Mouse (Mus musculus) hindbrain, embryonic 13.5 days (tissue): ENCODE results near the gene Lemd1. TPM values are rescaled to one million over a fixed set of nuclear protein-coding genes. Genes with fewer than 3 reads are reported as not detected.

Experiments
- ATAC-seq: fragments of 200-750 bp; cut with Nextera tagmentation; 2 replicates; pipeline ENCODE4 v1.8.0; 2017; ENCODE audit warnings: moderate TSS enrichment; ENCODE audit not compliant: low FRiP score
- H3K27ac ChIP-seq: fragments of 300-500 bp; sonication (generic); 2 replicates; pipeline ENCODE4 v1.5.1; 2015; ENCODE audit warnings: inconsistent platforms, mild to moderate bottlenecking, moderate library complexity
- H3K27me3 ChIP-seq: fragments of 300-500 bp; sonication (generic); 2 replicates; pipeline ENCODE4 v1.6.1; 2015; ENCODE audit warnings: mild to moderate bottlenecking, inconsistent platforms
- H3K36me3 ChIP-seq: fragments of 300-500 bp; sonication (generic); 2 replicates; pipeline ENCODE4 v1.6.1; 2015; ENCODE audit warnings: mild to moderate bottlenecking, inconsistent platforms
- H3K4me1 ChIP-seq: fragments of 300-500 bp; sonication (generic); replicated peaks from 2 replicates; pipeline ENCODE4 v1.6.1; 2015; ENCODE audit warnings: inconsistent platforms
- H3K4me2 ChIP-seq: fragments of 300-500 bp; sonication (generic); 2 replicates; pipeline ENCODE4 v1.6.1; 2015; ENCODE audit warnings: inconsistent platforms, mild to moderate bottlenecking, moderate library complexity
- H3K4me3 ChIP-seq: fragments of 300-500 bp; sonication (generic); 2 replicates; pipeline ENCODE4 v1.5.1; 2015; ENCODE audit warnings: mild to moderate bottlenecking, inconsistent platforms
- H3K9ac ChIP-seq: fragments of 300-500 bp; sonication (generic); 2 replicates; pipeline ENCODE4 v1.6.1; 2015; ENCODE audit warnings: mild to moderate bottlenecking, inconsistent platforms
- H3K9me3 ChIP-seq: fragments of 300-500 bp; sonication (generic); 2 replicates; pipeline ENCODE4 v1.6.1; 2016; ENCODE audit warnings: inconsistent platforms
- whole genome bisulfite sequencing: fragments of 180-500 bp; shearing (Covaris S2); methylation state at CpG from one replicate; pipeline ENCODE4 v1.1.7; 2015; 5-methylcytosine and 5-hydroxymethylcytosine counted together
- polyA plus RNA-seq: library from polyadenylated mRNA; unstranded; fragments of >200 nt; fragmentation: Nextera tagmentation; extraction: Ambion mirVana; gene quantifications from 2 replicates; pipeline ENCODE4 v1.2.1, GENCODE M21; 2015

Lemd1 gene
- 24.8 and 25.7 TPM in 2 replicates for polyA plus RNA-seq

- no peaks in the 10 kb centered on the region for H3K36me3 ChIP-seq
- peak within 1 kb of the TSS; percentile 92 for H3K4me2 ChIP-seq
- H3K27ac ChIP-seq = peak within 1 kb of the TSS; percentile 99
- peaks cover 8% of the 10 kb centered on the region; the same call in 1 of the 2 replicates for H3K27me3 ChIP-seq
- H3K9me3 ChIP-seq = no peaks in the 10 kb centered on the region
- ATAC-seq = peak; percentile 26
- H3K4me1 ChIP-seq = peaks cover 62% of the 10 kb centered on the region
- H3K4me3 ChIP-seq = peak within 1 kb of the TSS; percentile 81
- H3K9ac ChIP-seq = peak within 1 kb of the TSS; percentile 99
- WGBS = under 1% methylated on average over 34 of the region's 34 CpGs
Observed at GRCm38 (mm10) chr1:132191093-132191785, at the start of gene Lemd1, which contains the start of gene AC124108.1. TSS of gene Lemd1 (plus strand) at chr1:132191431. TSS of gene AC124108.1 (plus strand) at chr1:132191457.

- 61% methylated on average over 13 of the region's 13 CpGs for WGBS
- Histone ChIP-seq H3K27ac (no peak overlapping the region), H3K4me3 (no peak overlapping the region), H3K9me3 (no peaks in the 10 kb centered on the region), H3K4me2 (no peak overlapping the region), H3K9ac (no peak overlapping the region), H3K4me1 (peaks cover 36% of the 10 kb centered on the region), H3K36me3 (no peaks in the 10 kb centered on the region), H3K27me3 (peaks cover 46% of the 10 kb centered on the region)
- ATAC-seq = no peak
Observed at GRCm38 (mm10) chr1:132141753-132142152, 49.5 kb upstream of the Lemd1 start.

- H3K9ac ChIP-seq = no peak overlapping the region
- peaks cover 36% of the 10 kb centered on the region for H3K4me1 ChIP-seq
- 83% methylated on average over 5 of the region's 5 CpGs for WGBS
- H3K4me3 ChIP-seq = no peak overlapping the region
- H3K4me2 ChIP-seq = no peak overlapping the region
- peaks cover 36% of the 10 kb centered on the region for H3K27me3 ChIP-seq
- H3K27ac ChIP-seq = no peak overlapping the region
- no peak for ATAC-seq
- no peaks in the 10 kb centered on the region for H3K36me3 ChIP-seq
- H3K9me3 ChIP-seq = no peaks in the 10 kb centered on the region
Observed at GRCm38 (mm10) chr1:132143079-132143478, 48.2 kb upstream of the Lemd1 start.

- H3K27ac ChIP-seq = no peak overlapping the region
- peaks cover 29% of the 10 kb centered on the region for H3K27me3 ChIP-seq
- H3K4me1 ChIP-seq = peaks cover 30% of the 10 kb centered on the region
- H3K36me3 ChIP-seq = no peaks in the 10 kb centered on the region
- no peaks in the 10 kb centered on the region for H3K9me3 ChIP-seq
- no peak for ATAC-seq
- H3K4me2 ChIP-seq = no peak overlapping the region
- no peak overlapping the region for H3K4me3 ChIP-seq
- H3K9ac ChIP-seq = no peak overlapping the region
- WGBS = 72% methylated on average over 4 of the region's 4 CpGs
Observed at GRCm38 (mm10) chr1:132143730-132144129, 47.5 kb upstream of the Lemd1 start.

- H3K36me3 ChIP-seq = no peaks in the 10 kb centered on the region
- H3K4me2 ChIP-seq = no peak overlapping the region
- peaks cover 24% of the 10 kb centered on the region for H3K27me3 ChIP-seq
- H3K27ac ChIP-seq = no peak overlapping the region
- no peak overlapping the region for H3K4me3 ChIP-seq
- H3K4me1 ChIP-seq = peaks cover 25% of the 10 kb centered on the region
- ATAC-seq = peak; percentile 78
- no peak overlapping the region for H3K9ac ChIP-seq
- 10% methylated on average over 2 of the region's 2 CpGs for WGBS
- no peaks in the 10 kb centered on the region for H3K9me3 ChIP-seq
Observed at GRCm38 (mm10) chr1:132144223-132144622, 47.0 kb upstream of the Lemd1 start.

GRCm38 (mm10) chr1:132144837-132145236 lies 46.4 kb upstream of the Lemd1 start:
- Histone ChIP-seq H3K4me3 (no peak overlapping the region), H3K9me3 (no peaks in the 10 kb centered on the region), H3K4me1 (peaks cover 22% of the 10 kb centered on the region), H3K27ac (no peak overlapping the region), H3K36me3 (no peaks in the 10 kb centered on the region), H3K27me3 (peaks cover 18% of the 10 kb centered on the region), H3K4me2 (no peak overlapping the region), H3K9ac (no peak overlapping the region)
- no peak for ATAC-seq
- 83% methylated on average over 3 of the region's 3 CpGs for WGBS

GRCm38 (mm10) chr1:132145973-132146685 lies 45.1 kb upstream of the Lemd1 start:
- 91% methylated on average over 8 of the region's 8 CpGs for WGBS
- no peak for ATAC-seq

GRCm38 (mm10) chr1:132149410-132149809 lies 41.8 kb upstream of the Lemd1 start:
- no peak for ATAC-seq
- no peak overlapping the region for H3K4me2 ChIP-seq
- H3K27ac ChIP-seq = no peak overlapping the region
- H3K4me1 ChIP-seq = peaks cover 24% of the 10 kb centered on the region
- WGBS = 71% methylated on average over 2 of the region's 2 CpGs
- no peaks in the 10 kb centered on the region for H3K36me3 ChIP-seq
- H3K4me3 ChIP-seq = no peak overlapping the region
- H3K27me3 ChIP-seq = 0 out of 2 replicates have a peak, but pooled peaks cover 4% of the 10 kb centered on the region
- H3K9ac ChIP-seq = no peak overlapping the region
- H3K9me3 ChIP-seq = no peaks in the 10 kb centered on the region

More at GRCm38 (mm10) chr1:132145973-132146685, 45.1 kb upstream of the Lemd1 start:
- Histone ChIP-seq H3K27me3 (peaks cover 6% of the 10 kb centered on the region; the same call in 1 of the 2 replicates), H3K9ac (no peak overlapping the region), H3K9me3 (no peaks in the 10 kb centered on the region), H3K4me2 (no peak overlapping the region), H3K4me3 (no peak overlapping the region), H3K27ac (no peak overlapping the region), H3K36me3 (no peaks in the 10 kb centered on the region), H3K4me1 (peaks cover 29% of the 10 kb centered on the region)

GRCm38 (mm10) chr1:132150171-132150570 lies 41.1 kb upstream of the Lemd1 start:
- no peak overlapping the region for H3K27ac ChIP-seq
- 60% methylated on average over 1 of the region's 1 CpGs for WGBS
- 0 out of 2 replicates have a peak overlapping the region, but pooled peaks have one; percentile 0 for H3K9ac ChIP-seq
- no peak for ATAC-seq
- 0 out of 2 replicates have a peak, but pooled peaks cover 4% of the 10 kb centered on the region for H3K27me3 ChIP-seq
- no peaks in the 10 kb centered on the region for H3K36me3 ChIP-seq
- H3K9me3 ChIP-seq = no peaks in the 10 kb centered on the region
- peaks cover 19% of the 10 kb centered on the region for H3K4me1 ChIP-seq
- no peak overlapping the region for H3K4me3 ChIP-seq
- no peak overlapping the region for H3K4me2 ChIP-seq

GRCm38 (mm10) chr1:132150817-132151601 lies 40.2 kb upstream of the Lemd1 start:
- no peak for ATAC-seq
- H3K4me2 ChIP-seq = no peak overlapping the region
- 73% methylated on average over 15 of the region's 15 CpGs for WGBS
- H3K4me1 ChIP-seq = peaks cover 19% of the 10 kb centered on the region
- no peaks in the 10 kb centered on the region for H3K9me3 ChIP-seq
- H3K27ac ChIP-seq = no peak overlapping the region
- 0 out of 2 replicates have a peak, but pooled peaks cover 4% of the 10 kb centered on the region for H3K27me3 ChIP-seq
- no peak overlapping the region for H3K9ac ChIP-seq
- no peaks in the 10 kb centered on the region for H3K36me3 ChIP-seq
- H3K4me3 ChIP-seq = no peak overlapping the region

- ATAC-seq = no peak
- H3K36me3 ChIP-seq = no peaks in the 10 kb centered on the region
Observed at GRCm38 (mm10) chr1:132151908-132152307, 39.3 kb upstream of the Lemd1 start.

More at GRCm38 (mm10) chr1:132151908-132152307, 39.3 kb upstream of the Lemd1 start:
- no peak overlapping the region; the same call in 1 of the 2 replicates for H3K9ac ChIP-seq
- no peak overlapping the region for H3K4me3 ChIP-seq
- 81% methylated on average over 2 of the region's 2 CpGs for WGBS
- H3K27me3 ChIP-seq = 0 out of 2 replicates have a peak, but pooled peaks cover 4% of the 10 kb centered on the region
- peaks cover 19% of the 10 kb centered on the region for H3K4me1 ChIP-seq
- H3K9me3 ChIP-seq = no peaks in the 10 kb centered on the region
- no peak overlapping the region for H3K4me2 ChIP-seq
- no peak overlapping the region for H3K27ac ChIP-seq
